Mouse (Mus musculus): ENCODE results near the gene Papolg. TPM values are rescaled to one million over a fixed set of nuclear protein-coding genes. Genes with fewer than 3 reads are reported as not detected.

Papolg gene
- polyA plus RNA-seq, 1 experiment from 2014 or later, result 15.3 TPM

DNA sequence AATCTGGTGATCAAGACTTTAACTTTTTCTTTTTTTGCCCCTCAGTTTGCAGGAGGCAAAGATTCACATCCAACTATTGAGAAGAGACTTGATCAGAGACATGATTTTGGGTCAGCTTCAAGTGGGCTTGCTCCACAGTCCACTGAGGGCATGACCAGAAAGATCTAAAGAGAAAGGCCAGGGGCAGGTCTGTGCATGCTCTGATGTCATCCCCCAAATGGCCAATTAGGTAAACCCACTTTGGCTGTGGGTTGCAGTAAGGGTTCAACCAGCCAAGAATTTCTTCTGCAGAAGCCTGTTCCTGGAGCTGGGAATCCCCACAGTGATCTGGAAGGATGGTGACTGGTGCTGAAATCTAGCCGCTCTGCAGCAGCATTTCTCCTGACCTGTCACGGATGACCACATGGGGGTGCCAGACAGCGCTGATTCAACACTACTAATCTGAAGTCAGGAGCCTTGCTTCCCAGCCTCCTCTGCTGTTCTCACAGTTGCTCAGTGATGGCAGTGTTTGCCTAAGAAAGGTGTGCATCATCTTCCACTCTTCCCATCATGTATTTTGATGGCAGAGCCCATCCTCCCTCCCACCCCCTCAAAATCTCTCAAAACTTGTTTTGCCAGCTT, 39.8 kb downstream of the Papolg start:
- no peaks in the 10 kb centered on the region for H3K27me3 ChIP-seq
- DNase-seq (ENCODE audit: low read depth, low spot score) (peak; percentile 19), ATAC-seq (peak; percentile 94)
- in situ Hi-C loops (cut with MboI; ENCODE audit: low pct_unique_long_range_greater_than_20kb), result loop anchor here (10.0 kb wide), 2 partner anchors 100 to 170 kb away; no protein-coding TSS in a partner anchor
- ChIA-PET POLR2A (interaction anchor here (1.2 kb wide), 1 partner anchor 40 kb away, joined by 3 read pairs; the partner anchor contains the start of gene Papolg), CTCF (interaction anchor here (0.9 to 1.3 kb wide), 3 partner anchors 11 to 99 kb away, joined by 3 read pairs; no protein-coding TSS in a partner anchor)
- peak; percentile 76 for TF ChIP-seq CTCF (IDR thresholded peaks at IDR 0.05)

DNA sequence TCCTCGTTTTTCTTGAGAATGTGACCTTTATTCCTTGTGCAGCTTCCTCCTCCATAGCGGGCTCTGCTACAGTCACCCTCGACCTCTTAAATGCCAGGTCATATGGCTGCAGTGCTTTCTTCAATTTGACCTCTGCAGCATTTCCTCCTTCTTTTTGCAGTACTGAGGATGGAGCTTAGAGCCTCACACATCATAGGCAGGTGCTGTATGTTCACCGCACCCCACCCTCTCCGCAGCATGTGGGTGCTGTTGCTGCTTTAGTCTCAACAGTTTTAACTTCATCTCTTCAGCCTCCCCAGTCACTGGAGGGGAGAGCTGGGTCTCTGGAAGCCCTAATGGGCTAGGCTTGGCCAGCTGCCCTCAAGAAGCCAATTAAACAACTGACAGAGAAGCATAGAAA, 41.7 kb downstream of the Papolg start:
- in situ Hi-C loops (cut with MboI; ENCODE audit: low pct_unique_long_range_greater_than_20kb), result loop anchor here (10.0 kb wide), 2 partner anchors 101 to 169 kb away; no protein-coding TSS in a partner anchor
- no peaks in the 10 kb centered on the region for H3K27me3 ChIP-seq
- DNase-seq (ENCODE audit: low read depth, low spot score) (no peak), ATAC-seq (no peak)
- POLR2A ChIA-PET, result no interaction called here
- CTCF ChIA-PET, result interaction anchor here (0.8 kb wide), 1 partner anchor 9 kb away, joined by 3 read pairs; no protein-coding TSS in a partner anchor
- TF ChIP-seq CTCF (IDR thresholded peaks at IDR 0.05), result no peak

DNA sequence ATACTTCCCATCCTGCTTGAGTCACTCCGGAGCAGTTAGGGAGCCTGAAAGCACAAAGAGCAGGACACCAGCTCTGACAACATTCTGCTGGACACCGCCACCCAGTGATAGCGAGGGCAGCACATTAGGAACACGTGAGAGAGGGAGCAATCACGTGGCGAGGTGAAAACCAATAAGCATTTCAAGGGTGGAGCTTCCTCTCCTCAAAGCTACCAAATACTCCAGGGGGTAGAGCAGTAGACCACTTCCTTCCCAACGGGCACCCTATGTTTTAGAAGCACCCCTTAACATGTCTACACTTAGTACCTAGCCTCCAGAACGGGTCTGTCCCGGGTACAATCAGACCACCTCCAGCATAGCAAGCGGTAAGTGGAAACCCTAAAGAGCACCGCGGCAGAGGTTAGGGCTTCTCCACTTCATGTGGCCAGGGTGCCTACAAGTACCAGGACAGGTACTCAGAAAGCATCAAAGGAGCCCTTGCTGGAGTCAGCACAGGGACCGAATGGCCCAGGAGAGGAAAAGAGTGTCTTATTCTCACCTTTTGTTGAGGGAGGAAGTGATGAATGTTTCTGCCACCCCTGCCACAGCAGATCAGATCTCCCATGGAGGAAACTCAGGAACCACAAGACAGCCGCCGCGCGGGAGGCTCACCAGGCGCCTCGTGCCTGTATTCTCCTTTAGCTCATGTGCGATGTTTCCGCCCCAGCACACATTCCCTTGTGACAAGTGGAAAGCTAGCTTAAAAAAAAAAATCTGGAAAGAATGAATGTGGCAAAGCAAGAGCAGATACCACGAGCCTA, 48.8 kb downstream of the Papolg start:
- ChIA-PET POLR2A (no interaction called here), CTCF (no interaction called here)
- DNase-seq (ENCODE audit: low read depth, low spot score) (no peak), ATAC-seq (no peak)
- TF ChIP-seq CTCF (IDR thresholded peaks at IDR 0.05), result no peak
- H3K27me3 ChIP-seq, result peaks cover 3% of the 10 kb centered on the region
- in situ Hi-C loops (cut with MboI; ENCODE audit: low pct_unique_long_range_greater_than_20kb), result no loop called here

DNA sequence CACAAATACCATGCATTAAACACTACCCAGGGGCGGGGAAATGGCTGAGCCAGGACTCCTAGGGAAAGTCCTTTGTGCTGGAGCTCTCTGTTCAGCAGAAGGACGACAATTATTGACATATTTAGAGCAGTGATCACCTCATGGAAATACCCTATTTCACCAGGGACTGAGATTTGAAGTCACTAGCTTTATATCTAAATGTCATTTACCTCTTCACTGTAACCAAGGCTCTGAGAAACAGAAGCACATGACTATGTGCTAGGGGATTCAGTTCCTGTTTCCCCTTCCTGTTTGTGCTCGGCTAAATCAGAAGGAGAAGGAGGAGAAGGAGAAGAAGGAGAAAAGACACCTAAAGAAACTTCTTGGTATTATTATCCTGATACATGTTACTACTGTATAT, 71.8 kb downstream of the Papolg start:
- TF ChIP-seq CTCF (IDR thresholded peaks at IDR 0.05), result no peak
- in situ Hi-C loops (cut with MboI; ENCODE audit: low pct_unique_long_range_greater_than_20kb), result no loop called here
- H3K27me3 ChIP-seq, result peaks cover 15% of the 10 kb centered on the region
- ChIA-PET POLR2A (no interaction called here), CTCF (no interaction called here)
- no peak for ATAC-seq
- no peak for DNase-seq (ENCODE audit: low read depth, low spot score)

DNA sequence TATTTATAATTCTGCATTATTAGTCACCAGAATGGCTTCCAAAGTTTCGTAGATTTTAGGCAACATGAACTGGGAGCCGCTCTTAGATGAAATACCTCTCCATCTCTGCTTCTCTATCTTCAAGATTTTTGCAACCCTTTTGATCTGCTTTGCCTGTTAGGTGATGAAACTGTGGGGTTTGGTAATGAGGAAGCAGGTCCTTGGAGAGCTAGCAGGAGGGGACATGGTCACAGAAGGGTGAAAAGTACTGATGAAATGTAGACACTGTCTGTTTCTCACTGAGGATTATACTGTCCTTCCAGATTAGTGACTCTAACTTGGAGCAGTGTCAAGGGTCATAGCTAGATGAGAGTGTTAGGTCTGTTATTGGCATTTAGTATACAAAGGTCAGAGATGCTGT, 73.4 kb downstream of the Papolg start:
- ATAC-seq (no peak), DNase-seq (ENCODE audit: low read depth, low spot score) (no peak)
- no peak for TF ChIP-seq CTCF (IDR thresholded peaks at IDR 0.05)
- CTCF ChIA-PET, result no interaction called here
- POLR2A ChIA-PET, result no interaction called here
- in situ Hi-C loops (cut with MboI; ENCODE audit: low pct_unique_long_range_greater_than_20kb), result no loop called here
- peaks cover 10% of the 10 kb centered on the region for H3K27me3 ChIP-seq

DNA sequence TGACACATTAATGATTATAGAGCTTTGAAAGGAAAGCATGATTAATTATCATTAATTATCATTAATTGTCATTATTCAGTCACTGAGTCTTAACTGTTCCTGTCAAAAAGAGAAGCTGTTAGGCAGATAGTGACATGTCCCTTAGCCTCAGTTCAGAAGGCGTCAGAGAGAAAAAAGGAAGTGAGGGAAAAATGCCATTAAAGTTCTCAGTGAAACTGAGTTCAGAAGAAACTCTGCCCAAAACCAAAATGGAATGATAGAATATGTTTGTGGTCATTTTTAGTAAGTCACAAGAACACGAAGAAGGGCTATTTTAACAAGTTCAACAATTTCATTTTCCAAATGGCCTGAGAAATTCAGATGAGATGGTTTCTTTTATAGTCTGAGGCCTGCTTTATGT, 74.1 kb downstream of the Papolg start:
- no peak for ATAC-seq
- in situ Hi-C loops (cut with MboI; ENCODE audit: low pct_unique_long_range_greater_than_20kb), result no loop called here
- DNase-seq (ENCODE audit: low read depth, low spot score), result no peak
- ChIA-PET CTCF (no interaction called here), POLR2A (no interaction called here)
- no peak for TF ChIP-seq CTCF (IDR thresholded peaks at IDR 0.05)
- peaks cover 10% of the 10 kb centered on the region for H3K27me3 ChIP-seq

DNA sequence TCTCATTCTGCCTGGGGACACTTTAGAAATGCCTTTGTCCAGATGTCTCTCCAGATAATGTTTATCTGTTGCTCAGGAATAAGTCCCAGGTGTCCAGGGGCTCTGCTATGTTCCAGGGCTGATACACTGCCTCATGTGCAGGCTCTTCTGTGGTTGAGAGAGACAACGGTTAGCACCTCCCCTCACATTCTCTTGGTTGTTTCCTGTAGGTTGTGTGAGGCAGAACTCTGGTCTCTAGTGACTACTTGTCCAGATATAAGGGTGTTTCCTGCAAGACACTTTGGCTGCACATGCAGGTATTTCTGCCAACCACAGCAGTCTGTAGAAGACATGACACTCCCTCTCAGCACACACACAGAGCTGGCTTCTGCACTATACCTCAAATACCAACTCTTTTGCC, 76.3 kb downstream of the Papolg start:
- no peak for TF ChIP-seq CTCF (IDR thresholded peaks at IDR 0.05)
- ATAC-seq, result no peak
- in situ Hi-C loops (cut with MboI; ENCODE audit: low pct_unique_long_range_greater_than_20kb), result no loop called here
- peaks cover 10% of the 10 kb centered on the region for H3K27me3 ChIP-seq
- POLR2A ChIA-PET, result no interaction called here
- DNase-seq (ENCODE audit: low read depth, low spot score), result no peak
- CTCF ChIA-PET, result interaction anchor here (0.8 to 1.6 kb wide), 2 partner anchors 11 kb away, joined by 3 to 4 read pairs; no protein-coding TSS in a partner anchor

Other genes with a start within 250 kb of the Papolg start
- 20.5 TPM for gene Pus10, start 229.6 kb downstream of the Papolg start, polyA plus RNA-seq (2021)
- gene Pex13, start 229.3 kb downstream of the Papolg start, polyA plus RNA-seq (2021), result 35.4 TPM
- 5.6 TPM for gene Rel, start 124.3 kb downstream of the Papolg start, polyA plus RNA-seq (2021)
- gene A830031A19Rik, start 179.8 kb upstream of the Papolg start, polyA plus RNA-seq (2021), result not detected
- not detected for gene Bcl11a, start 182.8 kb upstream of the Papolg start, polyA plus RNA-seq (2021)

Measured in Patski (cell line).